Mouse (Mus musculus): ENCODE measurements around the gene Pip4k2a.

The Pip4k2a gene

DNA sequence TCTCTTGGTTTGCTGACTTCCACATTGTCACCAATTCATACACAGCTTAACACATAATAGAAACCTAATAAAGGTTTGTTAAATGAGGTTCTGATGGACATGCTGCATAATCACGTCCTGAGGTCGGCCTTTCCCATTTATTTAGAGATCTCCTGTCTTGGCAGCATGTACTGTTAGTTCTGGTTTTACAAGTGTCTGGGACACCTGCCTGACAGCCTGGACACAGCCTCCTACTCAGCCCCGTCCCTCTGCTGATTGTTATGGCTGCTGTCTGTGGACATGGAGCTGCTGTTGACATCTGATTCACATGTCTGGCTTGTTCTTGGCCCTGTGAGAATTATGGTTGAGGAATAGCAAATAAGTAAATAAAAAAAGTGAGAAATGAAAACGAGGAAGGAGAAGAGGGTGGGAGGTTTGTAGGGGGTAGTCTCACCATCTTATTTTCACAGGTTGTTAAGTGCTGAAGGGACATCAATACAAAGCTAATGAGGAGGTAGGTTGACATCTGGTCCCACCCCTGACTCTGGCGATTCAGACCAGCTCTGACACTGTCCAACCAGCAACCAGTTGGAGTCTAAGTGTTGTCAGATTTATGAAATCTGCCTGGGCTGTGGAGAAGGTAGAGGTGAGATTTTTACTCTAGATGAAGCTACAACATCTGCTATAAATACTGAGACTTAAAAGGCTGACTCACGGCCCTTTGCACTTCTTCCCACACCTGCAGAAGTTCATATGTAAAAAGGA, 166.7 kb downstream of the Pip4k2a start:
- DNase-seq: no peak

DNA sequence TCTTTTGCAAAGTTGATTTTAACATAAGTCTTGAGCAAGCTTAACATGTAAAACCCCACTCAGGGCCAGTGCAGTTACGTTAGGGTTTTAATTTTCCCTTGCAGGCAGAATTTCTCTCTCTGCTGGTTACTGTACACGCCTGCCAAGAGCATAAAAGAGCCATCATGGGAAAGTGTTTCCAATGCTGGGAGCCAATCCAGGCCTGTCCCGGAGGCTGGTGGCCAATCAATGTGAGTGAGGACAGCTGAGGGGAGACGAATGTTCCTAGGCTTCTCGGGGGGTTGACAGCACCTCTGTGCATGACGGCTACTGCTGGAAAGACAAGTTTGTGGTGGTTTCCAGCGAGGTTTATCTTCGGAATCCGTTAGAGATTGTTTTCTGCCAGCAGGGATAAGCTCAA, 175.2 kb downstream of the Pip4k2a start:
- peak; percentile 97 for DNase-seq

DNA sequence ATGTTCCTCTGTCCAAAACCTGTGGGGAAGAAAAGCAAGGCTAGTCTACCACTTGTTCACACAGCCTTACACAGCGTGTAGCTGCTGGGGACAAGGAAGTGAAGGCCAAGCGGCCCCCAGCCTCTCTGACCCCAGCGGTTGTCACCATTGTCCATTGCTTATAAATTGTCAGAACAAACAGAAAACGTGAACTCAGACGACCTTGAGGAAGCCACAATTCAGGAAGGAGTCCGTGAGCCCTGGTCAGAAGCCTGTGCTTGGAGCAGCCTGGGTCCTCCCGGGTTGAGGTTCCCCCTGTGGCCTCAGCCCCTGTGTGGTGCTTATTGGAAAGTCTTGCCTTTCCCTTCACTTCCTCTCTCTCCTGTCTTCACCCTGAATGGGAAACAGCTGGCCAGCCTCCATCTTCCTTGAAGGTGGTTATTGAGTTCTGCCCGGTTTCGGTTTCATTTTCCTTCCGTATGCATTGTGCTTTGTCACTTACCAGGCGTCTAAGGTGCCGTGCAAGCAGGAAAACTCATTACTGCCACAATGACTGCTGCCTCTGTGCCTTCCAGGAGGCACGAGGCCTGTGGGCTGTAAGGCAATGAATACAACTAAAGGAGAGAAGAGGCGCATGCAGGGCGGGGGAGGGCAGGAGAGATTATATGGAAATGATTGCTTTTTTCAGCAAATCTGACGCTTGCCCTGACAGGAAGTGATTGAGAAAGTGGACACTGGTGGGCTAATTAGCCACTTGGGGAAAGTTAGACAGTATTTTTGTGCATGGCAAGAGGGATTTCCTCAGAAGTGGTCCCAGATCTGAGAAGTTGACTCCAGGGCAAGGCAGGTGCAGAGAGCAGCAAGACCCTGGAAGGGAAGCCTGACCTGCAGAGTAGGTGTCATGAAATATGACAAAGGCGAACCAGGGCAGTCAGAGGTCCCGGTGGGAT, 176.2 kb downstream of the Pip4k2a start:
- peak; percentile 98 for DNase-seq

DNA sequence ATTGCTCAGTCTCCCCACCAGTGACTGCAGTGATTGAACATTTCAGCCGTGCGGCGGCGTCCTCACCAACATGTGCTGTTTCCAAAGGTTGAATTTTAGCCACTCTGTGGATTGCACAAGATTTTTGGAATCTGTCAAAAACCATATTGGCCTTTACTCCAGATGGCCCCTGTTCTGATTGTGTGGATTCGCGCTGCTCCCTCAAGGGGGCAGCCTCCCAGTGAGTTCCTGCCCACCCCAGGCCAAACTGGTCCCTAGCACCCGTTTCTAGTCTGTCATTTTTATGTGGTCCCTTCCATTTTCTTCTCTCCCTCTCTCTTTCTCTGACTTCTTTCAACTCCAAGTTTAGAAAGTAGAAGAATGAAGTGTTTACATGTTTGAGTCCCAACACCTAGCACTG, 178.4 kb downstream of the Pip4k2a start:
- peak; percentile 89 for DNase-seq

DNA sequence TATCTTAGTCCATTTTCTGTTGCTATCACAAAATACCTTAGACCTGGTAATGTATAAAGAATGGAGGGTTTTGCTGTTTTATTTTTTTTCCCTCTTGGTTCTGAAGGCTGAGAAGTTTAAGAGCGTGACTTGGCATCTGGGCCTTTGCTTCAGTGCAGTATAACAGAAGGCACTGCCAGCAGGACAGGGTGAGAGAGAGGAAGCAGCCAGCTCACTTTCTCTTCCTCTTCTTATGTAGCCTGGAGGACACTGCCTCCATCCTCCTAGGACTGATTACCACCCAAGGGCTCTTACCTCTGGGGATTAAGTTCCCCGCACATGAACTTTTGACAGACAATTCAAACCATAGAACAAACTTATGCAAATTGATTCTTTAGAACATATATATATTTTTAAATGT, 181.9 kb downstream of the Pip4k2a start:
- no peak for DNase-seq

DNA sequence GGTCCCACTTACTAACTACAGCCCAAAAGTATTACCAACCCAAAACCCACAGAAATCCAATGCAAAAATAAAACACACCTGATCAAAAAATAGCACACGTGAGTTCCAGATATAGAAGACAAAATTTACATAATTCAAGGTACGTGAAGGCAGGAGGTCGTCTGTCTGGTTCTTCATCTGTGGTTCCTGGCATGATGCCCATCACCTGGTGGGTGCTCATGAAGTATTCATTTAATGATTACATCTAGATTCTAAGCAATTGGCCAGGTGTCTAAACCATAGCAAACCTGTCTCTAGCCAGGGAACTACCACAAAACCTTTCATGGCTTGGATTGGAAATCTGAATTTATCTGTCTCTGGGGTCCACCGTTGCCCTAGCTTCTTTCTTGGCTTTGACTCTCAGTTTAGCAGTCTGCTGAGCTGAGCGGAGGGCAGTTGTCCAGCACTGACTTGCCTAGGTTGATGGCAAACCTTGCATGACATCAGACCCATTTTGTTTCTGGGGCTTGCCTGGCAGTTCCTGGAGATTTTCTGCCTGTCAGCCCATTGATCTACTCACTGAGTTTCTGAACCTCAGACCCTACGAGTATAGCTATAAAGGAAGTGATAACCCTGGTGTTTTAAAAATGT, 182.5 kb downstream of the Pip4k2a start:
- DNase-seq: no peak

DNA sequence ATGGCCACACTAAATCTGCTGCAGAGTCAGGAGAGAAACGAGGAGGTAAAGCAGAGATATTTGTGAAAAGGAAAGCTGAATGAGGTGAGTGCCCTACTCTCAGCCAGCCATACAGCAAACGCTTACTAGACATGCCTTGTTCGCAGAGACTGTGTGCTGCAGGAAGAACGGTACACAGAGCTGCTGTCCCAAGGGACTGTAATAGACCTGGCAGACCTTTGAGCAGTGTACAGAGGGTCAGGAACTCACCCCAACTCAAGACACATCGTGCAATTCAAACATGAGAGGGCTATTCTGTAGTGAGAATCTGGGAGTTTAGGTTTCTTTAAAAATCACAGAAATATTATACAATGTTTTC, 183.5 kb downstream of the Pip4k2a start:
- DNase-seq: no peak

DNA sequence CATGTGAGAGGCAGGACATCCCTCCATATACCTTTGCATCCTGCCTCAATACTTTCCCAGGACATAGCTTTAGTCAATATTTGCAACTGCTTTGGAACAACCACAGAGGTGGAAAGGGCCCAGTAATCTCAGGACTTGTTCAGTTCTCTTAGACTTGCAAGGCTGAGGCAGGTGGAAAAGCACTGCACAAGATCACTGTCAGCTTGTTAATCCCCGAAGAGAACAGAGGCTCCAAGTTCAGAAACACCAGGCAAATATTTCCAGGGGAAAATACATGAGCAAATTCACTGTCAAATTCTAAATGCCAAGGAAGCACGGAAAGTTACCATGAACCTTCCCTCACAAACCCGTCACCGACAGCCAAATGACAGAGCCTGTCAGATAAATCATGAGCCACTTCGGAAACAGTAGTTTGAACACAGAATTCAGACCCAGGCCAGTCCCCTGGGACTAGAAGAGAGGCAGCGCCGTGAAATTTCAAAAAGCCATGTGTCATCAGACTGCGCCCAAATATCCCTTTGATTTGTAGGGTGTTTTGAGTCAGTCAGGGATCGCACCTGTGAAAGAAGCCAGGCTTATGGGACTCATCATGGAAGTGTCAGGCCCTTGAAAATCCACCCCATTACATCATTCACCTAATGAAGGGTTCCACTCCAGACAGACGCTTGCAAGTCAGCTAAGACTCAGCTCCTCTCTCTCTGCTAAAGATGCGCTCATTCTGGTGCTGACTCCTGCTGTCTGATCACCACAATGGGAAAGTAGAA, 184.1 kb downstream of the Pip4k2a start:
- DNase-seq: no peak

DNA sequence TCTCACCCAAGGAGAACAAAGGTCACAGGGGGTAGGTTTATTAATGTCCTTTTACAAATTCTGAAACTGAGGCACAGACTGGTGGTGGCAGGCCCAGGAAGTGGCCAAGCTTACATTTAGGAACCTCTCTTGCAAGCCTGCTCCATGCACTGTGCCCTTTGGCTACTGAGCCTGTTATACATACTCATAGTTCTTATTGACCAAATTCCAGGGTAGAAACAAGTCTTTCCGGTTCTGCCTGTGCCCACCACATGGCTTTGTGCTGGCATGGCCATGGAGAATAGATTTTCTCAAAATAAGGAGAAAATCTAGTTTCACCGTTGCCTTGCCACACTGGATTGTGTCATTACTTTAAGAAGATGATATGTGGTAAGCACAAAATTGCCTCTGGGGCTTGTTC, 190.0 kb downstream of the Pip4k2a start:
- DNase-seq: peak; percentile 63

DNA sequence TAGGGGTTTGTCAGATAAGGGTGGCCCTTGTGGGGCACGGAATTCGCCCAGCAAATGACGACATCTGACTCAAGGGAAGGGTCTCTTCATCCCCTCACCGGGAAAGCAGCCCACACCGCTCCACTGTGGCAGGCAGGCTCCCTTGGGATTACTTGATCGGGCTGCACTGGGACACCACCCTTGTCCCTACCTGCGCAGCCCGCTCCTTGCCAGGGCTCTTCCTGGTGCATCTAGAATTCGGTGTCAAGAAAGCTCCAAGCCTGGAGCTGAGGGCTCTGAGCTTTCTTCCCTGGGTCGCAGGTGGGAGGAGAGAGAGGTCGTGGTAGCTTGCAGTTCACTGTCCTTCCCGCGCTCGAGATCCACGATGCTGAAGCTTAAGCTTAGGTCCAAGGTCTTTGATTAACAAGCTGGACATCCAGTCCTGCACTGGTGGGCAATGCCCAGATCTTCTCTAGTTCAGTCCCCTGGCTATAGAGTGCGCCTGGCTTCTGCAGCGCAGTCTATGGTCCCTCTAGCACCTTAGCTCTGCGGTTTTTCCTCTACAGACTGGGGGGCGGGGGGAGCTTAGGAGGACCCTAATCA, 196.6 kb downstream of the Pip4k2a start:
- DNase-seq: peak; percentile 73

DNA sequence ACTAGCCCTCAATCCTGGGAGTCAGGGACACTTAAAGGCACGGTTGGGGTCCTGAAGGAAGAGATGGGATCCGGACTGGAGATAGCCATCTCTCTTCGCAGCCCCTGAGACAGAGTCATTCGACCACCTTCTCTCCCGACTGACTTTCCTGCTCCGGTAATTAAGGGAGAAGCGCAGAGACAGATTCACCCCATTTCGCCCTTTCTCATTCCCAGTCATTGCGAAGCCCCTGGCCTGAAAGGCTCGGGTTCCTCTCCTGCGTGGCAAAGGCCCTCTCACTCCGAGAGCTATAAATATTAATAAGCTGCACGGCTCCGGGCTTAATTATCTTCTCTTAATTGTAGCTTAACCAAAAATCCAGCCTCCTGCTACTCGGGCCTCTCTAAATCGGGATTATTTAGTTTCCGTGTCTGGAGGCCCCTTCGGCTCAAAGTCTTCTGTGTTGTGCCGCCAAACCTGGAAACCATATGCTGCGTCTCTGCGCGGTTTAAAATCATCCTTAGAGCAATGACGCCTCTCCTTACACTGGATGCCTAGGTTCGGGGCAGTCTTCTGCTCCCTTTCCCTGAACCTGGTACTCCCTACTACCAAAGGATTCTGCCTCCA, 197.2 kb downstream of the Pip4k2a start:
- peak; percentile 80 for DNase-seq

DNA sequence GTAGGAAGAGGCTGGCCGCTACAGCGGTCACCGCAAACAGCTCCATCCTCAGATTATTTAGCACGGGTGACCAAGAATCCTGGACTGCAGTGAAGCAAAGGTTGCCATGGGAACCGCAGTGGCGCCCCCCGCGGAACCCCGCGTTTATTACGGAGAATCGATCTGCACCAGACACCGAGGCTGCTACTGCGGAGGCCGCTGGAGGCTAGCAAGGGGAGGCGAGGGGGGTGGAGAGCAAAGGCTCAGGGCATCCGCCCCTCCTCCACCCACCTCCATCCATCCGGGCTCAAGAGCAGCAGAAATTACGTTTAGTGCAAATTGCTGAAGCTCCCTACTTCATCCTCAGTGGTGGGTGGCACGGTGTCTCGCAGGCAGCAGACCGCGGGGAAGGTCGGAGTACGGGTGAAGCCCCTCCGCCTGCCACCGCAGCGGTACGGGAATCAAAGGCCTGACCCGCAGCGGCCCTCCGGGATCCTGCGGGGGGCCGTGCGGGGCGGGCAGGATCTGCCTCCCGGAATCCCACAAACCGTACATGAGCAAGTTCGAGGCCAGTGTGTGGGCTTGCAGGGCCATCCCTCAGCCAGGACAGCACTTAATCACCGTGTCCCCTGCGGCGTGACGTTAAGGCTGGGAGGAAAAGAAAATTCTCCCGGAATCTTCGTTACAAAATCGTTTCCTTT, 197.8 kb downstream of the Pip4k2a start:
- DNase-seq: peak; percentile 92

DNA sequence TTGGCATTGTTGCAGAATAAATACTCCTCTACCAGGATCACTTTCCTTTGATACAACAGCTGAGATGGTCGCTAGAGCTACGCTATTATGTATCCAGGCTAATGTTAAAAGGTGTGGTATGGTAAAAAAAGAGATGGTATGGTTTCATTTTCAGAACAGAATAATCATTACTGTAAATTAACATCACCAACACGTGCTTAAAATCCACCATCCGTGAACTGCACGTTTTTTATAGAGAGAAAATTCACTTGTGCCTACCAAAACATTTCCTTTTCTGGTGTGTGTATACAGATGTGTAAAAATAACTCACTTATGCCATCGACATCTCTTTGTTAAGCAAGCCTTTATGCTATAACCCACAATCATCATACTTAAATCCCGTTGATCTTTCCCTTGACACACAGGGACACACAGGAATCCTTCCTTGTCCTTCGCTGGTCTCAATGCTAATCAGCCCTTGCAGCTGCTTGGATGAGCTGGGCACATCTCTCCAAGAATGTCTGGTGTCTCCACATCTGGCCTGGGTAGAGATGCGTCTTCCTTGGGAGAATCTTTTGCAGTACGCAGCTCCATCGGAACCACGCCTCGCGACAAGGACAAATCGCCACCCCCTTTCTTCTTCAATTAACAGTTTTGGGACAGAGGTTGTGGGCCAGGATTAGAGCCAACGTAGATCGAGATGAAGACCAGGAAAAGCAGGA, 198.5 kb downstream of the Pip4k2a start:
- no peak for DNase-seq

DNA sequence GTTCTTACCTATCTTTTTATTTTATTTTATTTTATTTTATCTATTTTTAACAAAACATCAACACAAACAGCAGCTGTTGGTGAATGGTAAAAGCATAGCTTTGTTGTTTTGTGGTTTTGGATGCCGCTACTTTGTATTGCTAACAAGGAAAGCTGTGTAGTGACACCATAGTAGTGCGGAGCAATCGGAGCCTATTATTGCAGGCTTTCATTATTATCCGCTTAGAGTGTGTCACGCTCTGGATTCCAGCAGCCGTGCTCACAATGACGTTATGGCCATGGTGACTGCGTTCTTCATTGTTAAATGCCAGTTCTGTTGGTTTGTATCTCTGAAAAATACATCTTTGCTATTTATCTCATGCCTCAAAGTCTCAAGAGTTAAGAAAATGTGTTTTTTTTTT, 200.2 kb downstream of the Pip4k2a start:
- peak; percentile 12 for DNase-seq

DNA sequence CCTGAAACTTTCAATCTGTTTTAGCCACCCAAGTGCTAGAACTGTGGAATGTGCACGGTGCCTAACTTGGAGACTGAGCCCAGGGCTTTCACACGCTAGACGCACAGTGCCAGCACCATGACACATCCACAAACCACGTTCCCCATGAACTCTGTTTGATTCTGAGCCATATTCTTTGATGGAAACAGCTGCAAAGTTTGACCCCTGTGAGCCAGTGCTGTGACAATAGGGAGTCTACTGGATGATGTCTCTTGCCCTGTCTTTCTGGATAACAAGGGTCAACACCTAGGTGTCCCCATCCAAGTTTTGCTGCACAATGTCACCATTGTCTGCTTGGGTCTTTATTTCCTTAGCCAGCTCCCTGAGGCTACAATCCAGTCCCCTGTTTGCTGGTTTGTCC, 203.7 kb downstream of the Pip4k2a start:
- peak; percentile 66 for DNase-seq

Data from heart, adult 11 months (tissue).